Mouse (Mus musculus): Measurements from ENCODE around the gene Vmn1r107. TPM values are rescaled to one million over a fixed set of nuclear protein-coding genes. Genes with fewer than 3 reads are reported as not detected.

Gene Vmn1r107
- not detected in 2 replicates for polyA plus RNA-seq (2012; rRNA removed)

DNA sequence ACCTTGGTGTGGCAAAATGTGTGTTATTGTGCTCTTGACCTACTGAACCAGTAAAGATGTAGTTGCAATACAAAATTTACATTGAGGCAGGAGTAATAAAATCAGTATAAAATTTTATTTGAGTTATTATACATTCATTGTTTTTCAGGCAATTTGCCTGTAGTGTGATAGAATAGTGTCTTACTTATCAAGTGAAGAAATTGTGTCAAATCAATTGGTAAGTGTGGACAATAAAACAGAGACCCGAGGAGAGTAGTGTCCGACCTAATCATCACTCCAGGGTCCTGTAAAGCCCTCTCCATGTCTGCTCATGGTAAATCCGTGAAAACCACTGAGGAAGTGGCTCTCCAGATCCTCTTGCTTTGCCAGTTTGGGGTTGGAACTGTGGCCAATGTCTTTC lies at the start of gene Vmn1r107:
Vmn1r107 (plus strand) TSS at position 301 of the 400 bp plus-strand sequence.

DNA sequence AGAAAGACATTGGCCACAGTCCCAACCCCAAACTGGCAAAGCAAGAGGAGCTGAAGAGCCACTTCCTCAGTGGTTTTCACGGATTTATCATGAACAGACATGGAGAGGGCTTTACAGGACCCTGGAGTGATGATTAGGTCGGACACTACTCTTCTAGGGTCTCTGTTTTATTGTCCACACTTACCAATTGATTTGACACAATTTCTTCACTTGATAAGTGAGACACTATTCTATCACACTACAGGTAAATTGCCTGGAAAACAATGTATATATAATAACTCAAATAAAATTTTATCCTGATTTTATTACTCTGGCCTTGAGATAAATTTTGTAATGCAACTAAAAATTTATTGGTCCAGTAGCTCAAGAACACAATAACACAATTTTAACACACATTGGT lies 34.4 kb downstream of the Vmn1r107 start, which contains the start of gene Vmn1r111:
Vmn1r111 (minus strand) TSS at position 101 of the 400 bp plus-strand sequence.

Other genes with a start within 250 kb of the Vmn1r107 start
- gene Vmn1r101, start 226.3 kb upstream of the Vmn1r107 start, polyA plus RNA-seq (2012; rRNA removed): not detected in 2 replicates
- not detected in 2 replicates for gene Gm10670, start 194.0 kb upstream of the Vmn1r107 start, polyA plus RNA-seq (2012; rRNA removed)
- not detected in 2 replicates for gene Vmn1r103, start 158.4 kb upstream of the Vmn1r107 start, polyA plus RNA-seq (2012; rRNA removed)
- not detected in 2 replicates for gene Vmn1r104, start 135.1 kb upstream of the Vmn1r107 start, polyA plus RNA-seq (2012; rRNA removed)
- gene Gm5726, start 123.2 kb upstream of the Vmn1r107 start, polyA plus RNA-seq (2012; rRNA removed): not detected in 2 replicates
- gene Gm4141, start 92.7 kb upstream of the Vmn1r107 start, polyA plus RNA-seq (2012; rRNA removed): not detected in 2 replicates
- gene Gm4513, start 69.9 kb upstream of the Vmn1r107 start, polyA plus RNA-seq (2012; rRNA removed): not detected in 2 replicates
- not detected in 2 replicates for gene Vmn1r111, start 34.3 kb downstream of the Vmn1r107 start, polyA plus RNA-seq (2012; rRNA removed)
- gene Gm10668, start 61.7 kb downstream of the Vmn1r107 start, polyA plus RNA-seq (2012; rRNA removed): not detected in 2 replicates
- gene Vmn1r112, start 102.3 kb downstream of the Vmn1r107 start, polyA plus RNA-seq (2012; rRNA removed): not detected in 2 replicates
- gene Vmn1r113, start 118.4 kb downstream of the Vmn1r107 start, polyA plus RNA-seq (2012; rRNA removed): not detected in 2 replicates
- gene Vmn1r114, start 143.3 kb downstream of the Vmn1r107 start, polyA plus RNA-seq (2012; rRNA removed): not detected in 2 replicates
- not detected in 2 replicates for gene Vmn1r115, start 176.1 kb downstream of the Vmn1r107 start, polyA plus RNA-seq (2012; rRNA removed)
- not detected in 2 replicates for gene Vmn1r116, start 203.3 kb downstream of the Vmn1r107 start, polyA plus RNA-seq (2012; rRNA removed)
- not detected in 2 replicates for gene Vmn1r117, start 215.2 kb downstream of the Vmn1r107 start, polyA plus RNA-seq (2012; rRNA removed)
- not detected in 2 replicates for gene Vmn1r118, start 243.4 kb downstream of the Vmn1r107 start, polyA plus RNA-seq (2012; rRNA removed)